Mouse (Mus musculus): ENCODE results near the gene Ush2a. TPM values are rescaled to one million over a fixed set of nuclear protein-coding genes. Genes with fewer than 3 reads are reported as not detected.

Gene Ush2a
- polyA plus RNA-seq, 1 experiment = not detected

GRCm38 (mm10) chr1:188660339-188660738, 398.5 kb downstream of the Ush2a start:
- Histone ChIP-seq H3K4me3 (ENCODE audit: insufficient read depth, low read depth, low read length) (no peak overlapping the region), H3K27me3 (replicated peaks; ENCODE audit: control insufficient read depth, insufficient read depth, low read length) (peaks cover 1% of the 10 kb centered on the region; the same call in 1 of the 2 replicates), H3K36me3 (ENCODE audit: control insufficient read depth, insufficient read depth, low read length) (no peaks in the 10 kb centered on the region), H3K4me1 (ENCODE audit: control insufficient read depth, insufficient read depth, low read length) (no peaks in the 10 kb centered on the region), H3K27ac (ENCODE audit: insufficient read depth, low read depth, low read length) (no peak overlapping the region)
- 9% methylated on average over 3 of the region's 3 CpGs for WGBS
- no peak for TF ChIP-seq POLR2A (IDR thresholded peaks at IDR 0.05; ENCODE audit: low read depth, low read length)
- TF ChIP-seq CTCF (conservative IDR thresholded peaks at IDR 0.05; ENCODE audit: insufficient read depth, insufficient read length, low read depth, low read length) = no peak
- DNase-seq = no peak

- no peak overlapping the region for H3K27ac ChIP-seq (ENCODE audit: insufficient read depth, low read depth, low read length)
- no peaks in the 10 kb centered on the region for H3K36me3 ChIP-seq (ENCODE audit: control insufficient read depth, insufficient read depth, low read length)
- 3% methylated on average over 8 of the region's 8 CpGs for WGBS
- no peaks in the 10 kb centered on the region for H3K4me1 ChIP-seq (ENCODE audit: control insufficient read depth, insufficient read depth, low read length)
- DNase-seq = peak; percentile 8
- H3K27me3 ChIP-seq (replicated peaks; ENCODE audit: control insufficient read depth, insufficient read depth, low read length) = peaks cover 1% of the 10 kb centered on the region; the same call in 1 of the 2 replicates
- no peak overlapping the region for H3K4me3 ChIP-seq (ENCODE audit: insufficient read depth, low read depth, low read length)
- TF ChIP-seq CTCF (conservative IDR thresholded peaks at IDR 0.05; ENCODE audit: insufficient read depth, insufficient read length, low read depth, low read length) (no peak), POLR2A (IDR thresholded peaks at IDR 0.05; ENCODE audit: low read depth, low read length) (no peak)
Observed at GRCm38 (mm10) chr1:188660882-188661281, 399.1 kb downstream of the Ush2a start.

GRCm38 (mm10) chr1:188667460-188667859, 405.6 kb downstream of the Ush2a start:
- Histone ChIP-seq H3K36me3 (ENCODE audit: control insufficient read depth, insufficient read depth, low read length) (no peaks in the 10 kb centered on the region), H3K4me3 (ENCODE audit: insufficient read depth, low read depth, low read length) (no peak overlapping the region), H3K27me3 (replicated peaks; ENCODE audit: control insufficient read depth, insufficient read depth, low read length) (no peaks in the 10 kb centered on the region), H3K27ac (ENCODE audit: insufficient read depth, low read depth, low read length) (no peak overlapping the region), H3K4me1 (ENCODE audit: control insufficient read depth, insufficient read depth, low read length) (no peaks in the 10 kb centered on the region)
- WGBS = 62% methylated on average over 8 of the region's 8 CpGs
- no peak for TF ChIP-seq POLR2A (IDR thresholded peaks at IDR 0.05; ENCODE audit: low read depth, low read length)
- no peak for TF ChIP-seq CTCF (conservative IDR thresholded peaks at IDR 0.05; ENCODE audit: insufficient read depth, insufficient read length, low read depth, low read length)
- DNase-seq = no peak

GRCm38 (mm10) chr1:188668513-188668912, 406.7 kb downstream of the Ush2a start:
- 66% methylated on average over 12 of the region's 12 CpGs for WGBS
- TF ChIP-seq POLR2A (IDR thresholded peaks at IDR 0.05; ENCODE audit: low read depth, low read length) = no peak
- no peak for TF ChIP-seq CTCF (conservative IDR thresholded peaks at IDR 0.05; ENCODE audit: insufficient read depth, insufficient read length, low read depth, low read length)

GRCm38 (mm10) chr1:188672871-188673270, 411.0 kb downstream of the Ush2a start:
- H3K4me1 ChIP-seq (ENCODE audit: control insufficient read depth, insufficient read depth, low read length) = no peaks in the 10 kb centered on the region
- DNase-seq = no peak
- no peak for TF ChIP-seq POLR2A (IDR thresholded peaks at IDR 0.05; ENCODE audit: low read depth, low read length)
- H3K4me3 ChIP-seq (ENCODE audit: insufficient read depth, low read depth, low read length) = no peak overlapping the region
- 92% methylated on average over 12 of the region's 12 CpGs for WGBS
- no peaks in the 10 kb centered on the region for H3K27me3 ChIP-seq (replicated peaks; ENCODE audit: control insufficient read depth, insufficient read depth, low read length)
- no peaks in the 10 kb centered on the region for H3K36me3 ChIP-seq (ENCODE audit: control insufficient read depth, insufficient read depth, low read length)
- H3K27ac ChIP-seq (ENCODE audit: insufficient read depth, low read depth, low read length) = no peak overlapping the region

More at GRCm38 (mm10) chr1:188668513-188668912, 406.7 kb downstream of the Ush2a start:
- no peaks in the 10 kb centered on the region for H3K36me3 ChIP-seq (ENCODE audit: control insufficient read depth, insufficient read depth, low read length)
- DNase-seq = no peak
- no peak overlapping the region for H3K4me3 ChIP-seq (ENCODE audit: insufficient read depth, low read depth, low read length)
- no peaks in the 10 kb centered on the region for H3K27me3 ChIP-seq (replicated peaks; ENCODE audit: control insufficient read depth, insufficient read depth, low read length)
- no peaks in the 10 kb centered on the region for H3K4me1 ChIP-seq (ENCODE audit: control insufficient read depth, insufficient read depth, low read length)
- no peak overlapping the region for H3K27ac ChIP-seq (ENCODE audit: insufficient read depth, low read depth, low read length)

GRCm38 (mm10) chr1:188674640-188675510, 413.1 kb downstream of the Ush2a start:
- no peak overlapping the region for H3K27ac ChIP-seq (ENCODE audit: insufficient read depth, low read depth, low read length)
- whole genome bisulfite sequencing = 49% methylated on average over 8 of the region's 8 CpGs

GRCm38 (mm10) chr1:188675511-188675863, 413.7 kb downstream of the Ush2a start:
- Histone ChIP-seq H3K27me3 (replicated peaks; ENCODE audit: control insufficient read depth, insufficient read depth, low read length) (no peaks in the 10 kb centered on the region), H3K27ac (ENCODE audit: insufficient read depth, low read depth, low read length) (no peak overlapping the region), H3K4me1 (ENCODE audit: control insufficient read depth, insufficient read depth, low read length) (no peaks in the 10 kb centered on the region), H3K4me3 (ENCODE audit: insufficient read depth, low read depth, low read length) (no peak overlapping the region), H3K36me3 (ENCODE audit: control insufficient read depth, insufficient read depth, low read length) (no peaks in the 10 kb centered on the region)
- no peak for DNase-seq
- TF ChIP-seq CTCF (conservative IDR thresholded peaks at IDR 0.05; ENCODE audit: insufficient read depth, insufficient read length, low read depth, low read length) (no peak), POLR2A (IDR thresholded peaks at IDR 0.05; ENCODE audit: low read depth, low read length) (no peak)
- 76% methylated on average over 10 of the region's 10 CpGs for WGBS

More at GRCm38 (mm10) chr1:188674640-188675510, 413.1 kb downstream of the Ush2a start:
- no peaks in the 10 kb centered on the region for H3K36me3 ChIP-seq (ENCODE audit: control insufficient read depth, insufficient read depth, low read length)
- no peak for DNase-seq
- no peak overlapping the region for H3K4me3 ChIP-seq (ENCODE audit: insufficient read depth, low read depth, low read length)
- TF ChIP-seq POLR2A (IDR thresholded peaks at IDR 0.05; ENCODE audit: low read depth, low read length) (no peak), CTCF (conservative IDR thresholded peaks at IDR 0.05; ENCODE audit: insufficient read depth, insufficient read length, low read depth, low read length) (no peak)
- no peaks in the 10 kb centered on the region for H3K27me3 ChIP-seq (replicated peaks; ENCODE audit: control insufficient read depth, insufficient read depth, low read length)
- no peaks in the 10 kb centered on the region for H3K4me1 ChIP-seq (ENCODE audit: control insufficient read depth, insufficient read depth, low read length)

Measured in kidney, adult 2 months (tissue).